Mouse (Mus musculus) embryonic facial prominence, embryonic 15.5 days (tissue): ENCODE measurements around the gene Ckmt1. TPM values are rescaled to one million over a fixed set of nuclear protein-coding genes. Genes with fewer than 3 reads are reported as not detected.

Source experiments
- ATAC-seq: fragments of 200-750 bp; cut with Nextera tagmentation; 2 replicates; pipeline ENCODE4 v1.8.0; 2017; ENCODE audit warnings: low read depth, moderate TSS enrichment; ENCODE audit not compliant: insufficient number of reproducible peaks, low FRiP score, low TSS enrichment
- H3K27ac ChIP-seq: fragments of 300-500 bp; sonication (generic); replicated peaks from 2 replicates; pipeline ENCODE4 v1.5.1; 2015; ENCODE audit warnings: mild to moderate bottlenecking, inconsistent platforms
- H3K27me3 ChIP-seq: fragments of 300-500 bp; sonication (generic); 2 replicates; pipeline ENCODE4 v1.6.1; 2015; ENCODE audit warnings: inconsistent platforms
- H3K36me3 ChIP-seq: fragments of 300-500 bp; sonication (generic); 2 replicates; pipeline ENCODE4 v1.6.1; 2015; ENCODE audit warnings: mild to moderate bottlenecking, inconsistent platforms
- H3K4me1 ChIP-seq: fragments of 300-500 bp; sonication (generic); 2 replicates; pipeline ENCODE4 v1.6.1; 2015; ENCODE audit warnings: inconsistent platforms
- H3K4me2 ChIP-seq: fragments of 300-500 bp; sonication (generic); replicated peaks from 2 replicates; pipeline ENCODE4 v1.6.1; 2015; ENCODE audit warnings: mild to moderate bottlenecking, inconsistent platforms
- H3K4me3 ChIP-seq: fragments of 300-500 bp; sonication (generic); replicated peaks from 2 replicates; pipeline ENCODE4 v1.5.1; 2015; ENCODE audit warnings: mild to moderate bottlenecking, inconsistent platforms
- H3K9ac ChIP-seq: fragments of 300-500 bp; sonication (generic); 2 replicates; pipeline ENCODE4 v1.6.1; 2015; ENCODE audit warnings: inconsistent platforms
- H3K9me3 ChIP-seq: fragments of 300-500 bp; sonication (generic); replicated peaks from 2 replicates; pipeline ENCODE4 v1.6.1; 2016; ENCODE audit warnings: inconsistent platforms
- WGBS: fragments of 180-500 bp; shearing (Covaris S2); methylation state at CpG from one replicate; pipeline ENCODE4 v1.1.7; 2015; 5-methylcytosine and 5-hydroxymethylcytosine counted together
- polyA plus RNA-seq: library from polyadenylated mRNA; unstranded; fragments of >200 nt; fragmentation: Nextera tagmentation; extraction: Ambion mirVana; gene quantifications from 2 replicates; pipeline ENCODE4 v1.2.1, GENCODE M21; 2015

The Ckmt1 gene
- polyA plus RNA-seq, 1 experiment from 2014 or later = 63.8 TPM

DNA sequence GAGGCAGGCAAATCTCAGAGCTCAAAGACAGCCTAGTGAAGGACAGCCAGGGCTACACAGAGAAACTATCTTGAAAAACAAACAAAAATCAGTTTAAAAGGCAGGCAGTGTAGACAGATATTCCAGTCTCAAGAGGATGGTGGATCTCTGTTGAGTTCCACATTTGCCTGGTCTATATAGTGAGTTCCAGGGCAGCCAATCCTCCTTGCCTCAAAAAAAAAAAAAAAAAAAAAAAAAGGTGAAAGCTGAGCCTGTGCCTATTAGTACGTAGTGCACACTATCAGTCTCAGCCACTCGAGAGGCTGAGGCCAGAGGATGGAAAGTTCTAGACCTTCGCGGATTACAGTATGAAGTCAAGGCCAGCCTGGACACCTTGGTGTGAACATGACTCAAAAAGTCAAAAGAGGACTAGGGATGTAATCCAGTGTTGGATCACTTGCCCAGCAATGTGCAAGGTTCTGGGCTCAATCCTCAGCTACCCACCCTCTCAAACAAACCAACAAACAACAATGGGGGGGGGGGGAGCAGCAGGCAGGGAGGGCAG is 55.4 kb downstream of the Ckmt1 start:
- Histone ChIP-seq H3K27me3 (no peaks in the 10 kb centered on the region), H3K9me3 (no peaks in the 10 kb centered on the region), H3K9ac (peak overlapping the region; percentile 87), H3K36me3 (peaks cover 10% of the 10 kb centered on the region; the same call in 1 of the 2 replicates), H3K4me3 (peak overlapping the region; percentile 82), H3K4me2 (peak overlapping the region; percentile 66), H3K27ac (peak overlapping the region; percentile 95), H3K4me1 (peaks cover 31% of the 10 kb centered on the region)
- no peak for ATAC-seq
- WGBS = 4% methylated on average over 4 of the region's 4 CpGs

Other genes starting within 250 kb of the Ckmt1 start
- not detected in 2 replicates for gene Tgm7, start 247.9 kb upstream of the Ckmt1 start, polyA plus RNA-seq
- gene Adal, start 217.3 kb upstream of the Ckmt1 start, polyA plus RNA-seq = 17.9 and 20.3 TPM in 2 replicates
- gene Lcmt2, start 217.1 kb upstream of the Ckmt1 start, polyA plus RNA-seq = 20.0 and 21.0 TPM in 2 replicates
- gene Tubgcp4, start 187.1 kb upstream of the Ckmt1 start, polyA plus RNA-seq = 49.7 and 54.7 TPM in 2 replicates
- 9.4 and 10.6 TPM in 2 replicates for gene Zscan29, start 186.6 kb upstream of the Ckmt1 start, polyA plus RNA-seq
- 61.0 and 62.1 TPM in 2 replicates for gene Trp53bp1, start 86.3 kb upstream of the Ckmt1 start, polyA plus RNA-seq
- gene Map1a, start 68.1 kb upstream of the Ckmt1 start, polyA plus RNA-seq = 5.5 and 6.5 TPM in 2 replicates
- 12.8 TPM in 2 replicates for gene Ppip5k1, start 2.3 kb upstream of the Ckmt1 start, polyA plus RNA-seq
- gene Strc, start 29.5 kb downstream of the Ckmt1 start, polyA plus RNA-seq = 0.08 TPM in 1 of 2 replicates, not detected in the other
- 751 and 770 TPM in 2 replicates for gene Pdia3, start 56.1 kb downstream of the Ckmt1 start, polyA plus RNA-seq
- 3.0 and 3.3 TPM in 2 replicates for gene Catsper2, start 56.1 kb downstream of the Ckmt1 start, polyA plus RNA-seq
- gene Ell3, start 86.6 kb downstream of the Ckmt1 start, polyA plus RNA-seq = 28.9 and 37.4 TPM in 2 replicates
- 510 and 538 TPM in 2 replicates for gene Serf2, start 91.5 kb downstream of the Ckmt1 start, polyA plus RNA-seq
- 101 and 108 TPM in 2 replicates for gene Hypk, start 95.6 kb downstream of the Ckmt1 start, polyA plus RNA-seq
- 0.53 and 0.61 TPM in 2 replicates for gene Serinc4, start 99.1 kb downstream of the Ckmt1 start, polyA plus RNA-seq
- gene Mfap1b, start 116.4 kb downstream of the Ckmt1 start, polyA plus RNA-seq = 61.9 and 63.0 TPM in 2 replicates
- 31.1 and 32.7 TPM in 2 replicates for gene Mfap1a, start 149.0 kb downstream of the Ckmt1 start, polyA plus RNA-seq
- gene Wdr76, start 149.0 kb downstream of the Ckmt1 start, polyA plus RNA-seq = 6.1 and 6.7 TPM in 2 replicates